Mouse (Mus musculus) c-Kit-positive CD71-positive TER-119-positive erythroid progenitor cells, embryonic 14.5 days (primary cell): ENCODE measurements around the gene 4932438H23Rik.
A peak's percentile ranks its signal among the peaks of the same experiment; 100 is the strongest.
"Not testable (repeated sequence)": the region's sequence is repeated elsewhere in the genome, so short reads cannot be mapped to it uniquely, and the experiment has no call there.

ENCODE experiments used
- DNase-seq: peaks from one replicate; pipeline ENCODE4 v3.0.0-alpha.2; 2013; ENCODE audit warnings: low spot score

Gene 4932438H23Rik

GRCm38 (mm10) chr16:91099444-91100065 lies 4.6 kb upstream of the 4932438H23Rik start:
- no peak for DNase-seq

DNA sequence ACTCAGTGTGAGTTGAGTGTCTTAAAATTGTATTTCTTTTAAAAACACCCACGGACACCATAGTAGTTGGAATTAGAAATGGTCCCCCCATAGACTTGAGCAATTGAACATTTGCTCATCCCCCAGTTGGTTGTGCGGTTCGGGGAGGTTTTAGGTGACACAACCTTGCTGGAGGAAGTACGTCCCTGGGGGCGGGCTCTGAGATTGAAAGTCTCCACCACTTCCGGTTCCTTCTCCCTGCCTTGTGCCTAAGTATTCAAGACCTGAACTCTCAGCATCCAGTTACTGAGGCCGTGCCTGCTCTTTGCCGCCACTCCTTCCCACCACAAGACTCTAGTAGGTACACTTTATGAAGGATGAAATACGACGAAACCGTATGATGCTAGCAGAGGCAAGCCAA lies 2.9 kb upstream of the 4932438H23Rik start:
- DNase-seq = no peak

- no peak for DNase-seq
Observed at GRCm38 (mm10) chr16:91096984-91097506, 2.1 kb upstream of the 4932438H23Rik start.

- DNase-seq = no peak
Observed at GRCm38 (mm10) chr16:91096016-91096415, 1.1 kb upstream of the 4932438H23Rik start.

DNA sequence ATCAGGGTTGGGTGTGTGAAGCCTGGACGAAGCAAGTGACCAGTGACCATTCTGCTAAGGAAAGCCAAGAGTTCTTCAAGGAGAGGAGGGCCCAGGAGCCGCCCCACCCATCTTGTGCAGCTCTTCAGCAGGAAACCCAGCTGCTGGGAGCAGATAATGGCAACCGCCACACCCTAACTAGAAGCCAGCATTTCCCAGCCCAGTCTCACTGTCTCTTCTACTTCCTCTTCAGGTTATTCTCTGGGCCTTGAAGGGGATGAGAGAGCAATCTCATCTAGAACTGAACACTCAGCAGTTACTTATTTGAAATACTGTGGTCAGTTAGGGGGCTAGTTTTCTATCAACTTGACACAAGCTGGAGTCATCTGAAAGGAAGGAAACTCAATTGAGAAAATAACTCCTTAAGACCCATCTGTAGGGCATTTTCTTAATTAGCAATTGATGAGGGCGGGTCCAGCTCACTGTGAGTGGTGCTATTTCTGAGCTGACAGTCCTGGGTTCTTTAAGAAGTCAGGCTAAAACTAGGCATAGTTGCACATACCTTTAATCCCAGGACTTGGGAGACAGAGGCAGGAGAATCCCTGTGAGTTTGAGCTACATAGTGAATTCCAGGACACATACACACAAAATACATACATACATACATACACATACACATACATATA lies 8.1 kb downstream of the 4932438H23Rik start:
- DNase-seq = peak; percentile 93

DNA sequence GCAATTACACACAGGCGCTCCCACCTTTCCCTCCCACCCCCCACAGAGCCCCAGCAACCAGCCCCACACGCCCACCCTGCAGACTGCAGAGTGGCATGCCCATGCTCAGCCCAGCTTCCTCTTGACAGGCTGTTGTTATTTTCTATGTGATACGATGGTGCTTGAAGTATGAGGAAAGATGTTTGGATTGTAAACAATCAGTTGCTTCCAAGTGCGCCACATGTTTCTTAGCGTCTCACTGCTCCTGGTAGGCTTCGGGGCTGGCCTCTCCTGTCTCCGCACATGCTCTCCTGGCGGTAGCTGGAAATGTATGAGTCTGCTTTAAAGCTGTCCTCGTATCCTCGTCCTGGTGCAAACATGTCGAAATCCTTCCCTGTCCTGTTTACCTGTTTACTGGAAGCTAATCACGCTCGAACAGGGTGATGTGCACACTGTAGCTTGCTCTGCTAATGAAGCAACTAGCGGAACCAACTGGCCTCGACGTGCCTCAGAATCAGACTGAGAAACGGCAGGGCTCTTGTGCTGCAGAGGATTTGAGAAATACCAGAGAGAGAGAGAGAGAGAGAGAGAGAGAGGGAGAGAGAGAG lies 9.6 kb downstream of the 4932438H23Rik start:
- no peak for DNase-seq

- DNase-seq = no peak
Observed at GRCm38 (mm10) chr16:91084307-91085238, 10.3 kb downstream of the 4932438H23Rik start.

- DNase-seq = no peak
Observed at GRCm38 (mm10) chr16:91083002-91083646, 11.8 kb downstream of the 4932438H23Rik start.

DNA sequence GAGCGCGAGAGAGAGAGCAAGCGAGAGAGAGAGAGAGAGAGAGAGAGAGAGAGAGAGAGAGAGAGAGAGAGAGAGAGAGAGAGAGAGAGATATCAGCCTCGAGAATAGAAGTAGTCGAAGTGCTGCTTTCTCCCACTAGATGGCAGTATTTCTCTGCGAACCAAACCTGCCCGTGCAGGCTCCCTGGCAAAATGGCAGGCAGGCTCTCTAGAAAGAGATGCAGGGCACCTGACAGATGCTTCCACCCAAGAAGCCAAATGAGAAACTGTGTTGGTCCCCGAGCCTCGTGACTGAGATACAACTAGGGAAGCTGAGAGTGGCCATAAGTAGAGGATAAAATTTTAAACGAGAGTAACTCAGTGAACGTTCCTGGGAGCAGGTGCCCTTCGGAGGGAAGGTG lies 13.4 kb downstream of the 4932438H23Rik start:
- DNase-seq = peak; percentile 81

GRCm38 (mm10) chr16:91076180-91076579 lies 18.7 kb downstream of the 4932438H23Rik start:
- DNase-seq = peak; percentile 50

GRCm38 (mm10) chr16:91075423-91075822 lies 19.5 kb downstream of the 4932438H23Rik start:
- DNase-seq = not testable (repeated sequence)

GRCm38 (mm10) chr16:91073163-91073892 lies 21.6 kb downstream of the 4932438H23Rik start:
- peak; percentile 81 for DNase-seq

DNA sequence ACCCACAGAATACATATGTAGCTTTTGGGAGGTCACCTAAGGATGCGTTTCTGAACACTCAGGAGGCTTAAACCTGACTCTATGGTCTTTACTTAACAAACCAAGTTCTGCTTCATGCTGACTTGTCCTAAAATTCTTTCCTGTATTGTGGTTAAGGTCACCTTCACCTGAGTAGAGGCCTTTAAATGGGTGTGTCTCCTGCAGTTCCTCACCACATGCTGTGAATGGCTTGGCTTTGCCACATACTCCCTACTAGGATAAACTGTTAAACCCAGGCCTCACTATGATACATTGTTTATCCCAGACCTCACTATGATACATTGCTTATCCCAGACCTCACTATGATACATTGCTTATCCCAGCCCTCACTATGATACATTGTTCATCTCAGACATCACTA lies 22.7 kb downstream of the 4932438H23Rik start:
- DNase-seq = no peak

GRCm38 (mm10) chr16:91068969-91069368 lies 26.0 kb downstream of the 4932438H23Rik start:
- no peak for DNase-seq

GRCm38 (mm10) chr16:91067122-91067521 lies 27.8 kb downstream of the 4932438H23Rik start:
- DNase-seq = no peak

DNA sequence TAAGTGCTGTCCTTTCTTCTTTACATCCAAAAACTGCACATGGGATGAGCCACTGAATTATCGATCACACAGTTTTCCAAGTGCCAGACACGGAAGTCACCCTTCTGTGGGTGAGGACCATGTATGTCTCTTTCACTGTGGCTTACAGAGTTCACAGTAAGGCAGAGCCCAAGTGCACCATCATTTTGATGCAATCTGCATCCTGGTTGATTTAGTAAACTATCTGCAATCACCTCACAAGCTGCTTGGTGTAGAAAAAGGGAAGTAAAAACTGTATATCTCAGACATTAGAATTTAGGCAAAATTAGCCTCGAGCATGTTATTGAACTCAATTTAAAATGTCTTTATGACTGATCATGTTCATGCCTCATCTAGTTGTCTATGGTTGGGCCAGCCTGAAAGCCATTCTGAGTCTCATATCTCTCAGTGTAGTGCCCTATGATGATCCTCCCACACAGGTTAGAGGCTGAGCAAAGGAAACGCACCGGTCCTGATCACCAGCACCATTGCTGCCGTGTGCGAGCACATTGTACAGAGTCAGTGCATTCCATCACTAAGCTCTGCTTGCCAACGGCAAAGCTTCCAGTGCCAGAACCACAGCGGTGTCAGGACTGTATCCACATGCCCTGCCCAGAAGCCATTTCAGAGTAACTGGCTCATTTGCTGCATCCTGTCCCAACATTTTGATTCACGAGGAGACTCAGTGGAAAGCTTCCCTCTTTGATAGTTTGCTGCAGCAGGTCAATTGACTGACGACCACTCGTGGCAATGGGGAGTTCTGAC lies 30.1 kb downstream of the 4932438H23Rik start:
- DNase-seq = no peak

DNA sequence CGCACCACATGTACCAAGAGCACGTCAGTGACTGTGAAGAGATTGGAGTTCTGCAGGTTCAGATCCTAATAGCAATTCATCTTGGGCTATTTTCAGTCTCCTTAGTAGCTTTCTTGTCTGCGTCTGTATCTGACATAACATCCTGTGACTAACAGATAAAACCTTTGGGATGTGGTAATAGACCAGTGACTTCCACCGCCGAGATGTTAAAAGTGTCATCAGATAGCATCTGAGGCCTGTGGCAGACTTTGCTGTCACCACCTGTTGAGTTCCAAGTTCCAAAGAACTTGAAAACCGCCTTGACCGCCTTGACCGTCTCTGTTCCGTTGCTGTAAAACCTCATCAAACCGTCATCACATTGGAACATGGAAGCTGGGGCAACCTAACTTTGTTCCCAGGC lies 31.1 kb downstream of the 4932438H23Rik start:
- no peak for DNase-seq

GRCm38 (mm10) chr16:91061531-91062318 lies 33.2 kb downstream of the 4932438H23Rik start:
- DNase-seq = no peak

DNA sequence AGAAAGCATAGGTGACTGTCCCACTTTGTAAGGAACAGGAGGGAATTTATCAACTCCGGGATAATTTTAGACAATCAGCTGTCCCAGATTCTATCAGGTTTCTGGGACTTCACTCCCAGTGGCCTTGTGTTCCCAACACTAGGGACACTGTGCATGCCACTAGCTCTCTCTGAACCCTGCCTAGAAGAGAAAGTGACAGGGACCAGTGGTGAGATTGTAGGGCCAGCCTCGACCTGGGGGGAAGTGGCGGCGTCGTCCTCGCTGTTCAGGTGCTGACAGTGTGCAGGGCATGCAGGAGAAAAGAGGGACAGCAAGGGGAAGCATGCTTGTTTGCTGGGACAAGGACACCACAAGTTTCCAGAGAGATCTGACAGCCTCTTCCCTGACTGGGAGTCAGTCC lies 37.2 kb downstream of the 4932438H23Rik start:
- no peak for DNase-seq
